Comparison of ENCODE assay signal across 8 mouse cellular contexts in the genomic region with DNA sequence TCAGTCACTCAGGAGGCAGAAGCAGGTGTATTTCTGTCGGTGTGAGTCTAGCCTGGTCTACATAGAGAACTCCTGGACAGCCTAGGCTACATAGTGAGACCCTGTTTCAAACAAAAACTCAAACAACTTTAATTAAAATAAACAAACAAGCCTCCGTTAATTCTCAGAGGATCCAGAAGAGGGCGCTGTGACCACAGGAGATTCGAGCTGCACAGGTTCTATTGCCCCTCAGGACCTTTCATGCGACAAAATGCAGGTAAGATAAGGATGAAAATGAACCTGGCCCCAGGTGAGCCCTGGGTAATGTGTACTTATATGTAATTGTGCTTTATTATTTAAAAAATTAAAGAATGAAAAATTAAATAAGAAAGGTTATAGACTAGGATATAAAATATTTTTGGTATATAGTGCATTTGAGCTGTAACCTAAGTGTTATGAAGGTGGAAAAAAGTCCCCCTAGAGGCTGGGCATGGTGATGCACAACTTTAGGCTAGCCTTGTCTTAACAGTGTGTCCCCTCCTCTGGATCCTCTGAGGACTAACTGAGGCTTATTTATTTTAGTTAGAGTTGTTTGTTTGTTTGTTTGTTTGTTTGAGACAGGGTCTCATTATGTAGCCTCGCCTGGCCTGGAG. TPM values are rescaled to one million over a fixed set of nuclear protein-coding genes. Genes with fewer than 3 reads are reported as not detected.
A peak's percentile ranks its signal among the peaks of the same experiment; 100 is the strongest.
DNase-seq lines count a peak whose midpoint lies in the region; ATAC-seq lines count a peak whose summit lies in the region.

No protein-coding gene starts in this region.

- peak; percentile 63 for DNase-seq in embryo, embryonic 10 days (ENCODE audit: low spot score)
- no peak for DNase-seq in embryo, embryonic 9.5 days (ENCODE audit: extremely low spot score)
- DNase-seq in right cerebral cortex, postnatal 4 days = peak; percentile 22
- no peak for DNase-seq in right cerebral cortex, postnatal 25 days
- peak; percentile 52 for DNase-seq in thymus, postnatal 14 days
- no peak for DNase-seq in ovary, postnatal 10 days (ENCODE audit: low spot score)
- no peak for DNase-seq in frontal cortex, postnatal 14 days (ENCODE audit: low spot score in 2 of 2)

- peak; percentile 78 for ATAC-seq in common myeloid progenitor, adult 5-6 weeks (replicated peaks; ENCODE audit: low read depth, poor library complexity, severe bottlenecking)

RNA-seq across cellular contexts. Expression of a gene that starts 10.7 kb away (rescaled TPM):
- not detected in 2 replicates for total RNA-seq in common myeloid progenitor, adult 5-6 weeks (2017)

RNA-seq across cellular contexts. Expression of a gene that starts 16.6 kb away (rescaled TPM):
- total RNA-seq in common myeloid progenitor, adult 5-6 weeks (2017) = not detected in 2 replicates

RNA-seq across cellular contexts. Expression of a gene that starts 32.2 kb away (rescaled TPM):
- 49.9 and 65.8 TPM in 2 replicates for total RNA-seq in common myeloid progenitor, adult 5-6 weeks (2017)

RNA-seq across cellular contexts. Expression of a gene that starts 39.9 kb away (rescaled TPM):
- 0.09 TPM in 1 of 2 replicates, not detected in the other for total RNA-seq in common myeloid progenitor, adult 5-6 weeks (2017)

RNA-seq across cellular contexts. Expression of a gene that starts 47.5 kb away (rescaled TPM):
- 29.6 and 33.9 TPM in 2 replicates for total RNA-seq in common myeloid progenitor, adult 5-6 weeks (2017)

Comparison
In these comparisons a context has a peak if more than half of its experiments do, and no peak if none do; other contexts are left out.
1. DNase-seq: peak in embryo, embryonic 10 days (single experiment), right cerebral cortex, postnatal 4 days (single experiment) and thymus, postnatal 14 days (single experiment); none in embryo, embryonic 9.5 days (single experiment), right cerebral cortex, postnatal 25 days (single experiment), ovary, postnatal 10 days (single experiment) and frontal cortex, postnatal 14 days (0 of 2).